Mouse (Mus musculus) forebrain, embryonic 14.5 days (tissue): Measurements from ENCODE around the gene Tmem178b. TPM values are rescaled to one million over a fixed set of nuclear protein-coding genes. Genes with fewer than 3 reads are reported as not detected.

Source experiments
- ATAC-seq: fragments of 200-750 bp; cut with Nextera tagmentation; 2 replicates; pipeline ENCODE4 v1.8.0; 2017; ENCODE audit warnings: mild to moderate bottlenecking, moderate library complexity
- DNase-seq: peaks from one replicate; pipeline ENCODE4 v3.0.0-alpha.2; 2015; ENCODE audit warnings: low spot score
- H3K27ac ChIP-seq: fragments of 300-500 bp; sonication (generic); 2 replicates; pipeline ENCODE4 v1.5.1; 2014; ENCODE audit warnings: low read depth, mild to moderate bottlenecking, control low read depth, low read length, moderate library complexity
- H3K27me3 ChIP-seq: fragments of 300-500 bp; sonication (generic); replicated peaks from 2 replicates; pipeline ENCODE4 v1.6.1; 2014; ENCODE audit warnings: low read length, control low read depth, mixed read lengths; ENCODE audit not compliant: control insufficient read depth, insufficient read depth
- H3K36me3 ChIP-seq: fragments of 300-500 bp; sonication (generic); 2 replicates; pipeline ENCODE4 v1.6.1; 2014; ENCODE audit warnings: low read length, control low read depth; ENCODE audit not compliant: control insufficient read depth, insufficient read depth
- H3K4me1 ChIP-seq: fragments of 300-500 bp; sonication (generic); 2 replicates; pipeline ENCODE4 v1.6.1; 2014; ENCODE audit warnings: antibody characterized with exemption, low read length, control low read depth; ENCODE audit not compliant: control insufficient read depth, insufficient read depth
- H3K4me2 ChIP-seq: fragments of 300-500 bp; sonication (generic); 2 replicates; pipeline ENCODE4 v1.6.1; 2014; ENCODE audit warnings: mild to moderate bottlenecking, control low read depth, low read length
- H3K4me3 ChIP-seq: fragments of 300-500 bp; sonication (generic); 2 replicates; pipeline ENCODE4 v1.5.1; 2014; ENCODE audit warnings: low read depth, low read length, control low read depth
- H3K9ac ChIP-seq: fragments of 300-500 bp; sonication (generic); 2 replicates; pipeline ENCODE4 v1.6.1; 2014; ENCODE audit warnings: mild to moderate bottlenecking, low read length, control low read depth, moderate library complexity
- H3K9me3 ChIP-seq: fragments of 300-500 bp; sonication (generic); replicated peaks from 2 replicates; pipeline ENCODE4 v1.6.1; 2016; ENCODE audit warnings: low read length, control low read depth, mixed read lengths; ENCODE audit not compliant: control insufficient read depth
- WGBS: fragments of 180-500 bp; shearing (Covaris S2); extraction: QIAGEN DNeasy Blood & Tissue Kit; methylation state at CpG from one replicate; pipeline ENCODE4 v1.1.7; 2014; 5-methylcytosine and 5-hydroxymethylcytosine counted together
- polyA plus RNA-seq: library from polyadenylated mRNA; unstranded; fragments of >200 nt; fragmentation: Nextera tagmentation; extraction: Ambion mirVana; gene quantifications from 2 replicates; pipeline ENCODE4 v1.2.1, GENCODE M21; 2014

The Tmem178b gene
- polyA plus RNA-seq, 1 experiment from 2014 or later, result 18.5 TPM

GRCm38 (mm10) chr6:40052593-40052992, 179.5 kb downstream of the Tmem178b start:
- Histone ChIP-seq H3K4me1 (peaks cover 11% of the 10 kb centered on the region), H3K9ac (no peak overlapping the region), H3K36me3 (no peaks in the 10 kb centered on the region), H3K4me3 (no peak overlapping the region), H3K9me3 (no peaks in the 10 kb centered on the region), H3K27me3 (no peaks in the 10 kb centered on the region), H3K27ac (no peak overlapping the region), H3K4me2 (no peak overlapping the region)
- 97% methylated on average over 1 of the region's 1 CpGs for WGBS
- no peak for ATAC-seq
- DNase-seq, result no peak

GRCm38 (mm10) chr6:40059466-40059865, 186.4 kb downstream of the Tmem178b start:
- Histone ChIP-seq H3K27me3 (no peaks in the 10 kb centered on the region), H3K9me3 (no peaks in the 10 kb centered on the region), H3K4me1 (0 out of 2 replicates have a peak, but pooled peaks cover 2% of the 10 kb centered on the region), H3K27ac (no peak overlapping the region), H3K36me3 (no peaks in the 10 kb centered on the region), H3K4me3 (no peak overlapping the region), H3K4me2 (no peak overlapping the region), H3K9ac (no peak overlapping the region)
- ATAC-seq, result no peak
- DNase-seq, result no peak
- WGBS, result 74% methylated on average over 3 of the region's 3 CpGs

DNA sequence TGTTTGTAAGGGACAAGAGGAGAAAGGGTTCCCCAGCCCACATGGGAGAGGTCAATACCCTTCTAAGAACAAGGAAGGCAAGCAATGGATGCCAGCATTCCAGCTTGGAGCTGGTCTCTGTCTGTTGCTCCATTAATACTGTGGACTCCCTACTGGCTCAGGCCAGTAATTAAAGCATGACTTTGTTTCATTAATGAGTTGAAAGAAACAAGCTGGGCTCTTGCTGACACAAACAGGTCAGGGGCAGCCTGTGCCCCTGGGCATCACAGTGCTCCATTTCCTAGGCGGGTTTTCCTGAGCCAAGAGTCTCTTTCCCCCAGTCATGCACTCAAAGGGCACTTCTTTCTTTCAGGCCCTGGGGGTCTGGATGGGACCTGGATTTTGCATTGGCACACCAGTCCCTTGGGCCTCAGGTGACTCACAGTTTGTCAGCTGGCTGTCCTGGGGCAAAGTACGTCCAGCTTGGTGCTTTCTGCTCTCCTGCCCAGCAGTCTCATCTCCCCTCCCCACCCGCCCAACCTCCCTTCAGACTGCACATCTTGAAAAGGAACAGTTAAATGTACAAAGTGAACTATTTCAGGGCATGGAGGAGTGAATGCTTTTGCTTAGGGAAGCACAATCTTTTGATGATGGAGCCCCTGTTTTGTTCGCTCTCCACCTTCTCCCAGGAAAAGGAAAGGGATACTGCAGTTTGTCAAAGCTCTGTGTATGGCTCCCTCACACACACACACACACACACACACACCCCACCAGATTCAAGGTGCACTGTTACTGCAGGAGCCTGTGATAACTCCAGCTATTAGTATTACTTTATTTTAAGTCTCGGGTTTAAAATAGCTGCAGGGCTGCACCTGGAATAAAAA, 188.5 kb downstream of the Tmem178b start:
- 77% methylated on average over 5 of the region's 5 CpGs for WGBS
- ATAC-seq (no peak), DNase-seq (no peak)
- Histone ChIP-seq H3K36me3 (no peaks in the 10 kb centered on the region), H3K4me3 (no peak overlapping the region), H3K27me3 (no peaks in the 10 kb centered on the region), H3K9ac (no peak overlapping the region), H3K4me2 (no peak overlapping the region), H3K4me1 (0 out of 2 replicates have a peak, but pooled peaks cover 2% of the 10 kb centered on the region), H3K27ac (no peak overlapping the region), H3K9me3 (no peaks in the 10 kb centered on the region)

- no peak overlapping the region for H3K27ac ChIP-seq
- DNase-seq, result no peak
- H3K4me1 ChIP-seq, result 0 out of 2 replicates have a peak, but pooled peaks cover 2% of the 10 kb centered on the region
- H3K4me2 ChIP-seq, result no peak overlapping the region
- no peaks in the 10 kb centered on the region for H3K27me3 ChIP-seq
- no peak for ATAC-seq
- no peaks in the 10 kb centered on the region for H3K36me3 ChIP-seq
- H3K9ac ChIP-seq, result no peak overlapping the region
- 89% methylated on average over 7 of the region's 7 CpGs for WGBS
- no peak overlapping the region for H3K4me3 ChIP-seq
- no peaks in the 10 kb centered on the region for H3K9me3 ChIP-seq
These were observed 189.1 kb downstream of the Tmem178b start for GRCm38 (mm10) chr6:40062190-40062501.

DNA sequence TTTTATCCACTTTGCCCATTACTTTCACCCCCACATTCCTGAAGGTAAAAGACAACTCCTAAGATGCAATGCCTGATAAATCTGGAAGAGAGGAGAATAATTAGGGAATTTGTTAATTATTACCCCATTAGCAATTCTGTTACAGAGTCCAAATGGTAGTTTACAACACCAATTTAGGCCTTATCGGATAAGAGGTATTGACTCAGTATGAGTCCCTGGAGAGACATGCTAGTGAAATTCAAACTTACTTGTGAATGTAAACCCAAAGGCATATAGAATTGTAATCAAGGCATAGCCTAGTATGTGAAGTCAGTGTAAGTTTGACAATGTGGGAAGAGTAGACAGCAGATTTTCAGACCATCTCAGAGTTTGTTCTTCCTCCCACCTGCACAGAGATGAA, 190.4 kb downstream of the Tmem178b start:
- 94% methylated on average over 1 of the region's 1 CpGs for WGBS

GRCm38 (mm10) chr6:40063899-40064298, 190.8 kb downstream of the Tmem178b start:
- no peak for DNase-seq
- 70% methylated on average over 1 of the region's 1 CpGs for WGBS
- H3K36me3 ChIP-seq, result no peaks in the 10 kb centered on the region
- H3K9me3 ChIP-seq, result no peaks in the 10 kb centered on the region
- 0 out of 2 replicates have a peak, but pooled peaks have one; percentile 12 for ATAC-seq
- 0 out of 2 replicates have a peak, but pooled peaks cover 2% of the 10 kb centered on the region for H3K4me1 ChIP-seq
- no peak overlapping the region for H3K4me2 ChIP-seq
- no peaks in the 10 kb centered on the region for H3K27me3 ChIP-seq
- no peak overlapping the region for H3K9ac ChIP-seq
- H3K4me3 ChIP-seq, result no peak overlapping the region
- no peak overlapping the region; the same call in 1 of the 2 replicates for H3K27ac ChIP-seq

More for the DNA sequence above, 190.4 kb downstream of the Tmem178b start:
- Histone ChIP-seq H3K27ac (no peak overlapping the region), H3K4me3 (no peak overlapping the region), H3K4me2 (no peak overlapping the region), H3K4me1 (0 out of 2 replicates have a peak, but pooled peaks cover 2% of the 10 kb centered on the region), H3K36me3 (no peaks in the 10 kb centered on the region), H3K9me3 (no peaks in the 10 kb centered on the region), H3K9ac (no peak overlapping the region), H3K27me3 (no peaks in the 10 kb centered on the region)
- ATAC-seq (no peak), DNase-seq (no peak)

DNA sequence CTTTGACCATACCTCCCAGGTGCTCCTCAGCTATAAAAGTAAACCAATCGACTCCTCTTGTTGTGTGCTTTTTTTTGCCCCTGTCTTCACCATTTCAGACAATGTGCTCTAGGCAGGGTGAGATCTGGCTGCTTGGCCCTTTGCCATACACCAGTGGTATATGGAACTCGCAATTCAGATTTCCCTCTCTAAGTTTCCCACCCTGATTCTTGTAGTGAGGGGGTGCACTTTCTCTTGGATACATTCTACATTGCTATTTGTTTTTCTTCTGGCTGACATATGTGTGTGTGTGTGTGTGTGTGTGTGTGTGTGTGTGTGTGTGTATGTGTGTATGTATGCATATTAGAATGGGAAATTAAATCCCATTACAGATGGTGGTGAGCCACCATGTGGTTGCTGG, 191.3 kb downstream of the Tmem178b start:
- DNase-seq, result peak; percentile 54
- peak; percentile 64; the same call in 1 of the 2 replicates for ATAC-seq

DNA sequence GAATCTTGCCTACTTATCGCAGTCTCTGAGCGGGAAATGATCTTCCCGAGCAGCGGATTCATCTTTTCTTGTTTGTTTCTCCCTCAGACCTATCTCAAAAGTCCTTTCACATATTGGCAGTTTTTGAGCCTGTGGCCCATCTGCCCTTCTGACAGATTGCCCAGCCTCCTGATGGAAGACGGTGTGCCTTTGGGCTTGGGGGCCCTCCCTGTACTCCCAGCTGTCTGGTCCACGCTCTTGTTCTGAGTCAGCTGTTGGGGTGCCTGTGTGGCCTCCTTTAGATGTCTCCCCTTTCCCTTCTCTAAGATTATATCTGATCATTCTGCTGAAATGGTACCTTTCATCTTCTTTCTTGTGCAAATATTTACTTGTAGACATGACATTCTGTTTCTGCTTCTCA, 195.4 kb downstream of the Tmem178b start:
- Histone ChIP-seq H3K4me2 (no peak overlapping the region), H3K9me3 (no peaks in the 10 kb centered on the region), H3K4me1 (peaks cover 2% of the 10 kb centered on the region; the same call in 1 of the 2 replicates), H3K9ac (no peak overlapping the region), H3K27ac (no peak overlapping the region), H3K27me3 (no peaks in the 10 kb centered on the region), H3K36me3 (no peaks in the 10 kb centered on the region), H3K4me3 (no peak overlapping the region)
- no peak for ATAC-seq
- DNase-seq, result no peak
- WGBS, result 84% methylated on average over 6 of the region's 6 CpGs

More for the DNA sequence above, 191.3 kb downstream of the Tmem178b start:
- Histone ChIP-seq H3K4me2 (no peak overlapping the region), H3K4me3 (no peak overlapping the region), H3K27ac (no peak overlapping the region), H3K36me3 (no peaks in the 10 kb centered on the region), H3K27me3 (no peaks in the 10 kb centered on the region), H3K9ac (no peak overlapping the region), H3K4me1 (0 out of 2 replicates have a peak, but pooled peaks cover 2% of the 10 kb centered on the region), H3K9me3 (no peaks in the 10 kb centered on the region)
- WGBS, result 69% methylated on average over 2 of the region's 2 CpGs

DNA sequence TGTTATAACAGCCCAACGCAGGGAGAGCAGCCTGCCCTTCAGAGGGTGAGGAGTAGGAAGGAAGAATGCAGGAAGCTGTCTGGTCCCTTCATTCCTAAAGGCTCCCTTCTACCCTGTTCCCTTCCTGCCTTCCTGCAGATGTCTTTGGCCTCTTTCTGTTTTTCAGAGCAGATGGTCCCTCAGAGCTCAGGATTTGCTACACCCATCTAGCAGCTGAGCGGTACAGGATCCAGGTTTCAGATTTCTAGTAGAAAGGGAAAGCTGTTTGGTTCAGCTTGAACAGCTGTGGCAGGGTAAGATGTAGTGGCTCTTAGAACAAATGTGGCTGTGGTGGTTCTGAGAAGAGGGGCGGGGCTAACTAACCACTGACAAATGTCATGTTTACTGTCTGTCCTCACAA, 197.9 kb downstream of the Tmem178b start:
- ATAC-seq, result peak; percentile 54; the same call in 1 of the 2 replicates
- Histone ChIP-seq H3K4me2 (no peak overlapping the region), H3K4me1 (no peaks in the 10 kb centered on the region; the same call in 1 of the 2 replicates), H3K27me3 (no peaks in the 10 kb centered on the region), H3K9me3 (no peaks in the 10 kb centered on the region), H3K36me3 (no peaks in the 10 kb centered on the region), H3K4me3 (no peak overlapping the region), H3K27ac (peak overlapping the region; percentile 55; the same call in 1 of the 2 replicates), H3K9ac (no peak overlapping the region)
- DNase-seq, result peak; percentile 58
- WGBS, result 73% methylated on average over 3 of the region's 3 CpGs
